Mouse (Mus musculus): ENCODE data around the gene Cops7b. TPM values are rescaled to one million over a fixed set of nuclear protein-coding genes. Genes with fewer than 3 reads are reported as not detected.
"Not testable (repeated sequence)": the region's sequence is repeated elsewhere in the genome, so short reads cannot be mapped to it uniquely, and the experiment has no call there.

Gene Cops7b
- 37.6 and 40.3 TPM in 2 replicates for total RNA-seq (2014; rRNA removed)
- polyA plus RNA-seq (2015; fragmentation: Nextera tagmentation; extraction: Ambion mirVana) = 54.3 and 54.7 TPM in 2 replicates

DNA sequence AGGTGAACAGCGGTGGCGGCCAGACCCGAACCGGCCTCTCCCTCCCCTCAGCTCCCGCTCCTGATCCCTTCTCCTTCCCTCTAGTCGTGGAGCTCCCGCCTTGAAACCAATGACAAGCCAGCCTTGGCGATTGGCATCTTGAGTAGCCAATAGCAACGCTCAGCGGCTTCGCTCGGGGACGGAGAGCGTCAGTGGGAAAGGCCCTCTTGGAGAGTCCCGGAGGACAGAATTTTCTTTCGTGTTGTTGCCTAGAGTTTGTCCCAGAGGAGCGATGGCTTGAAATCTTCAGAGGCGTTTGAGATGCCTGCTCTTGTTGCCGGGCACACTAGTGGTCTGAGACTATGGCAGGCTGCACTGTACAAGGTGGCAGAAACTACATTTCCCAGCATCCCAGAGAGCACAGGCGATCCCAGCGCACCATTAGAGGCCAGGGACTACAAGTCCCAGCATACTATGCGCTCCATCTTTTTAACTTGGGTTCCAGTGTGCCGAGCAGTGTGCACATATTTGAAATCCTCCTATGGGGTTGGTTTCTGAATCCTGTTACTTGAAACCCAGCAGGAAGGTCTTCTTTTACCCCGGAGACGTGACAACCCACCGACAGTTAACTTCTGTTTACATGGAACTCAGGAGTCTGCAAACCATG is at the start of gene Cops7b, which contains the start of gene Pde6d:
Gene Cops7b (plus strand): TSS at position 454 of the 646 bp plus-strand sequence.
Gene Pde6d (minus strand): TSS at position 179 of the 646 bp plus-strand sequence.
- peak; percentile 98 for DNase-seq
- peak within 1 kb of the TSS; percentile 77; the same call in 1 of the 2 replicates for H3K27ac ChIP-seq (ENCODE audit: low read depth, low read length)
- under 1% methylated on average over 26 of the region's 26 CpGs for WGBS
- no peaks in the 10 kb centered on the region for H3K36me3 ChIP-seq (ENCODE audit: insufficient read depth)
- H3K9ac ChIP-seq = peak within 1 kb of the TSS; percentile 90
- H3K4me3 ChIP-seq (ENCODE audit: low read depth, low read length) = peak within 1 kb of the TSS; percentile 92
- H3K9me3 ChIP-seq (ENCODE audit: low read length) = no peaks in the 10 kb centered on the region
- peak; percentile 98 for ATAC-seq
- H3K4me1 ChIP-seq (ENCODE audit: insufficient read depth) = peaks cover 9% of the 10 kb centered on the region; the same call in 1 of the 2 replicates
- no peaks in the 10 kb centered on the region for H3K27me3 ChIP-seq (ENCODE audit: insufficient read depth, low read length)
- H3K4me2 ChIP-seq (ENCODE audit: low read depth) = peak within 1 kb of the TSS; percentile 87
- no peak for TF ChIP-seq CTCF (IDR thresholded peaks at IDR 0.05; ENCODE audit: low read depth)

- ATAC-seq (peak; percentile 63), DNase-seq (peak; percentile 78)
- H3K9ac ChIP-seq = no peak overlapping the region
- H3K9me3 ChIP-seq (ENCODE audit: low read length) = no peaks in the 10 kb centered on the region
- peak overlapping the region; percentile 48; the same call in 1 of the 2 replicates for H3K27ac ChIP-seq (ENCODE audit: low read depth, low read length)
- H3K4me2 ChIP-seq (ENCODE audit: low read depth) = no peak overlapping the region
- peaks cover 13% of the 10 kb centered on the region for H3K36me3 ChIP-seq (ENCODE audit: insufficient read depth)
- 0 out of 2 replicates have a peak, but pooled peaks cover 8% of the 10 kb centered on the region for H3K4me1 ChIP-seq (ENCODE audit: insufficient read depth)
- 65% methylated on average over 6 of the region's 6 CpGs for WGBS
- TF ChIP-seq CTCF (IDR thresholded peaks at IDR 0.05; ENCODE audit: low read depth) = peak; percentile 35
- H3K4me3 ChIP-seq (ENCODE audit: low read depth, low read length) = no peak overlapping the region
- no peaks in the 10 kb centered on the region for H3K27me3 ChIP-seq (ENCODE audit: insufficient read depth, low read length)
Observed at GRCm38 (mm10) chr1:86533411-86534130, 49.1 kb upstream of the Cops7b start.

DNA sequence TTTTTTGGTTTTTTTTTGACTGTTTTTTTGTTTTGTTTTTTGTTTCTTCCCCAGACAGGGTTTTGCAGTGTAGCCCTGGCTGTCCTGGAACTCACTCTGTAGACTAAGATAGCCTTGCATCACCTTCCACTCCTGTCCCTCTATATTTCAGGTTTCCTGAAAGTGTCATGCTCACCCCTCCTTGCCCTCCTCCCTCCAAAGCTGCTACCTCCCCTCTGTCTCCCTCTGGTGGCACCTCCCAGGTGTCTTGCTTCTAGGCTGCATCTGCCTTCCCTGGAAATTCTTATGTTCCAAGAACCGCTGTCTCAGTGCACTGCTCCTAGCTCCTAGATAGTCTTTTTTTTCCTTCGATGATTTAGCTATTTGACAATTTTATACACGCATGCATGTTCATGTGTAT is 44.3 kb upstream of the Cops7b start:
- H3K4me2 ChIP-seq (ENCODE audit: low read depth) = no peak overlapping the region
- no peaks in the 10 kb centered on the region for H3K27me3 ChIP-seq (ENCODE audit: insufficient read depth, low read length)
- no peaks in the 10 kb centered on the region for H3K4me1 ChIP-seq (ENCODE audit: insufficient read depth)
- WGBS = 65% methylated on average over 3 of the region's 3 CpGs
- no peak for DNase-seq
- H3K27ac ChIP-seq (ENCODE audit: low read depth, low read length) = no peak overlapping the region
- H3K36me3 ChIP-seq (ENCODE audit: insufficient read depth) = peaks cover 19% of the 10 kb centered on the region
- H3K9ac ChIP-seq = no peak overlapping the region
- H3K4me3 ChIP-seq (ENCODE audit: low read depth, low read length) = no peak overlapping the region
- ATAC-seq = no peak
- no peaks in the 10 kb centered on the region for H3K9me3 ChIP-seq (ENCODE audit: low read length)
- peak; percentile 48 for TF ChIP-seq CTCF (IDR thresholded peaks at IDR 0.05; ENCODE audit: low read depth)

GRCm38 (mm10) chr1:86539583-86539982 is 43.1 kb upstream of the Cops7b start:
- H3K36me3 ChIP-seq (ENCODE audit: insufficient read depth) = peaks cover 31% of the 10 kb centered on the region
- ATAC-seq; H3K27ac ChIP-seq (ENCODE audit: low read depth, low read length); H3K4me1 ChIP-seq (ENCODE audit: insufficient read depth); H3K9me3 ChIP-seq (ENCODE audit: low read length); H3K4me3 ChIP-seq (ENCODE audit: low read depth, low read length); H3K27me3 ChIP-seq (ENCODE audit: insufficient read depth, low read length); H3K9ac ChIP-seq; DNase-seq; H3K4me2 ChIP-seq (ENCODE audit: low read depth): not testable (repeated sequence)
- WGBS = 91% methylated on average over 12 of the region's 12 CpGs

GRCm38 (mm10) chr1:86542584-86542983 is 40.1 kb upstream of the Cops7b start:
- no peaks in the 10 kb centered on the region for H3K27me3 ChIP-seq (ENCODE audit: insufficient read depth, low read length)

GRCm38 (mm10) chr1:86546797-86547196 is 35.9 kb upstream of the Cops7b start:
- no peak for TF ChIP-seq CTCF (IDR thresholded peaks at IDR 0.05; ENCODE audit: low read depth)
- no peak overlapping the region for H3K27ac ChIP-seq (ENCODE audit: low read depth, low read length)
- H3K9me3 ChIP-seq (ENCODE audit: low read length) = no peaks in the 10 kb centered on the region
- H3K4me2 ChIP-seq (ENCODE audit: low read depth) = no peak overlapping the region
- H3K9ac ChIP-seq = no peak overlapping the region
- ATAC-seq (0 out of 2 replicates have a peak, but pooled peaks have one; percentile 16), DNase-seq (no peak)
- H3K4me1 ChIP-seq (ENCODE audit: insufficient read depth) = no peaks in the 10 kb centered on the region
- WGBS = 20% methylated on average over 3 of the region's 3 CpGs
- no peak overlapping the region for H3K4me3 ChIP-seq (ENCODE audit: low read depth, low read length)
- no peaks in the 10 kb centered on the region for H3K27me3 ChIP-seq (ENCODE audit: insufficient read depth, low read length)
- H3K36me3 ChIP-seq (ENCODE audit: insufficient read depth) = peaks cover 61% of the 10 kb centered on the region

More at GRCm38 (mm10) chr1:86542584-86542983, 40.1 kb upstream of the Cops7b start:
- Histone ChIP-seq H3K9me3 (ENCODE audit: low read length) (no peaks in the 10 kb centered on the region), H3K27ac (ENCODE audit: low read depth, low read length) (no peak overlapping the region), H3K4me2 (ENCODE audit: low read depth) (no peak overlapping the region), H3K36me3 (ENCODE audit: insufficient read depth) (peaks cover 60% of the 10 kb centered on the region), H3K4me1 (ENCODE audit: insufficient read depth) (no peaks in the 10 kb centered on the region), H3K4me3 (ENCODE audit: low read depth, low read length) (no peak overlapping the region), H3K9ac (no peak overlapping the region)
- no peak for DNase-seq
- 98% methylated on average over 2 of the region's 2 CpGs for WGBS
- no peak for TF ChIP-seq CTCF (IDR thresholded peaks at IDR 0.05; ENCODE audit: low read depth)
- no peak for ATAC-seq

DNA sequence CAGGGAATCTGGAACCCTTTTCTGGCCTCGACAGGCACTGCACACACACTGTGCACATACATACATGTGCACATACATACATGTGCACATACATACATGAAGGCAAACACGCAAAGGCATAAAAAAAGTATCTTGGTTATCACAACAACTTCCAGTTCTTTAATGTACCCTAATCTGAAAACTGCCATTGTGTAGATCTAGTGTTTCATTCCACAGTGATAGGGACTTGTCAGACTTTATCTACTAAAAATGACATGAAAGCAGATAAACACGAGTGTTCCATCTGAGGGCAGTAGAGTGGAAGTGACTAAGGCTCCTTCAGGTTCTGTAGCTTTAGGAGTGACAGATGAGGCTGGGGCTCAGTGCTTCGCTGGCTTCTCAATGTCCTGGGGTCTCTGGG is 31.4 kb upstream of the Cops7b start:
- Histone ChIP-seq H3K27ac (ENCODE audit: low read depth, low read length) (no peak overlapping the region), H3K4me3 (ENCODE audit: low read depth, low read length) (no peak overlapping the region), H3K9ac (no peak overlapping the region), H3K4me1 (ENCODE audit: insufficient read depth) (no peaks in the 10 kb centered on the region), H3K4me2 (ENCODE audit: low read depth) (no peak overlapping the region), H3K9me3 (ENCODE audit: low read length) (no peaks in the 10 kb centered on the region), H3K27me3 (ENCODE audit: insufficient read depth, low read length) (no peaks in the 10 kb centered on the region), H3K36me3 (ENCODE audit: insufficient read depth) (peaks cover 19% of the 10 kb centered on the region)
- ATAC-seq (no peak), DNase-seq (no peak)
- no peak for TF ChIP-seq CTCF (IDR thresholded peaks at IDR 0.05; ENCODE audit: low read depth)
- 74% methylated on average over 4 of the region's 4 CpGs for WGBS

Measured in forebrain, postnatal 0 days (tissue).